Mouse (Mus musculus): ENCODE measurements around the gene R3hdm4. TPM values are rescaled to one million over a fixed set of nuclear protein-coding genes. Genes with fewer than 3 reads are reported as not detected.
"Not testable (repeated sequence)": the region's sequence is repeated elsewhere in the genome, so short reads cannot be mapped to it uniquely, and the experiment has no call there.

Gene R3hdm4
- total and polyA plus RNA-seq, 3 experiments: 82.4 to 123 (median 85.6) TPM

DNA sequence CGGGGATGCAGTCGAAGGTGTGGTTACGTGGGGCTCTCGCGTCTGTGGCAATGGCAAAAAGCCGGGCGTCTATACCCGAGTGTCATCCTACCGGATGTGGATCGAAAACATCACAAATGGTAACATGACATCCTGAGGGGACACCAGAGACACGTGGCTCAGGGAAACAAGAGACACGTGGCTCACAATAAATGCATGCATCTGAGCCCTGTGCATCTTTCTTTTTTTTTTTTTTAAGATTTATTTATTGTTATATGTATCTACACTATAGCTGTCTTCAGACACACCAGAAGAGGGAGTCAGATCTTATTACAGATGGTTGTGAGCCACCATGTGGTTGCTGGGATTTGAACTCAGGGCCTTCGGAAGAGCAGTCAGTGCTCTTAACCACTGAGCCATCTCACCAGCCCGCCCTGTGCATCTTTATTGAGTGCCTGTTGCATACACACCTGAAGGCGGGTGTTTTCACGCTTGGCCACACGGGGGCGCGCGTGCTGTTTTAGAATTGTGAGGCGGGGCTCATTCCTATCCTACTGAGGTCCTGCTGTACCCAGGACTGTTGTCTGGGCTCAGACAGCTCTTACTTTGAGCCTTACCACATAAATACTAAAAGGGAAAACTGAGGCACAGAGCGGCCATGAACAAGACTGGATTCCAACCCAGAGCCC lies 28.4 kb downstream of the R3hdm4 start:
- H3K9ac ChIP-seq (ENCODE audit: low read depth, low read length); H3K4me3 ChIP-seq; H3K27ac ChIP-seq; H3K79me2 ChIP-seq (replicated peaks; ENCODE audit: control insufficient read depth, insufficient read depth, low read length); H3K36me3 ChIP-seq (ENCODE audit: control insufficient read depth, insufficient read depth, low read length); H3K27me3 ChIP-seq (ENCODE audit: control insufficient read depth, insufficient read depth, low read length); H3K4me1 ChIP-seq (ENCODE audit: control insufficient read depth, insufficient read depth, low read length): not testable (repeated sequence)
- intact Hi-C loops (cut with DNase I): loop anchor here (1.0 to 2.0 kb wide), 2 partner anchors 33 to 66 kb away; no protein-coding TSS in a partner anchor
- 37% methylated on average over 22 of the region's 22 CpGs for whole genome bisulfite sequencing
- peak; percentile 70 to 85 for DNase-seq
- TF ChIP-seq EP300 (IDR thresholded peaks at IDR 0.05; ENCODE audit: insufficient read depth, low read depth, low read length): 0 out of 2 replicates have a peak, but pooled peaks have one; percentile 51
- peak; percentile 85 for TF ChIP-seq CTCF (IDR thresholded peaks at IDR 0.05)

GRCm38 (mm10) chr10:79890670-79891069 lies 30.3 kb downstream of the R3hdm4 start, which contains the start of gene Cfd:
TSS of gene Cfd (plus strand) at chr10:79890853.
- Histone ChIP-seq H3K27ac (no peak within 1 kb of the TSS), H3K36me3 (ENCODE audit: control insufficient read depth, insufficient read depth, low read length) (no peaks in the 10 kb centered on the region), H3K27me3 (ENCODE audit: control insufficient read depth, insufficient read depth, low read length) (no peaks in the 10 kb centered on the region), H3K79me2 (replicated peaks; ENCODE audit: control insufficient read depth, insufficient read depth, low read length) (no peaks in the 10 kb centered on the region), H3K4me1 (ENCODE audit: control insufficient read depth, insufficient read depth, low read length) (no peaks in the 10 kb centered on the region), H3K9ac (ENCODE audit: low read depth, low read length) (no peak within 1 kb of the TSS), H3K4me3 (no peak within 1 kb of the TSS)
- no peak for DNase-seq
- TF ChIP-seq CTCF (IDR thresholded peaks at IDR 0.05) (no peak), POLR2A (IDR thresholded peaks at IDR 0.05; ENCODE audit: insufficient read depth, low read depth, low read length) (no peak), EP300 (IDR thresholded peaks at IDR 0.05; ENCODE audit: insufficient read depth, low read depth, low read length) (no peak)
- intact Hi-C loops (cut with DNase I): no loop called here
- WGBS: 41% methylated on average over 5 of the region's 5 CpGs

- intact Hi-C loops (cut with DNase I): no loop called here
- TF ChIP-seq CTCF (IDR thresholded peaks at IDR 0.05) (no peak), EP300 (IDR thresholded peaks at IDR 0.05; ENCODE audit: insufficient read depth, low read depth, low read length) (no peak), POLR2A (IDR thresholded peaks at IDR 0.05; ENCODE audit: insufficient read depth, low read depth, low read length) (no peak)
- DNase-seq: no peak
- Histone ChIP-seq H3K4me1 (ENCODE audit: control insufficient read depth, insufficient read depth, low read length) (no peaks in the 10 kb centered on the region), H3K27ac (no peak overlapping the region), H3K4me3 (no peak overlapping the region), H3K9ac (ENCODE audit: low read depth, low read length) (no peak overlapping the region), H3K36me3 (ENCODE audit: control insufficient read depth, insufficient read depth, low read length) (no peaks in the 10 kb centered on the region), H3K79me2 (replicated peaks; ENCODE audit: control insufficient read depth, insufficient read depth, low read length) (no peaks in the 10 kb centered on the region), H3K27me3 (ENCODE audit: control insufficient read depth, insufficient read depth, low read length) (no peaks in the 10 kb centered on the region)
- WGBS: 43% methylated on average over 2 of the region's 2 CpGs
Measured at GRCm38 (mm10) chr10:79889386-79889785, 31.6 kb downstream of the R3hdm4 start.

- 82% methylated on average over 8 of the region's 8 CpGs for WGBS
- no peak overlapping the region for H3K9ac ChIP-seq (ENCODE audit: low read depth, low read length)
- intact Hi-C loops (cut with DNase I): no loop called here
- H3K79me2 ChIP-seq (replicated peaks; ENCODE audit: control insufficient read depth, insufficient read depth, low read length): no peaks in the 10 kb centered on the region
- no peaks in the 10 kb centered on the region for H3K27me3 ChIP-seq (ENCODE audit: control insufficient read depth, insufficient read depth, low read length)
- no peak overlapping the region for H3K27ac ChIP-seq
- no peak for DNase-seq
- H3K4me3 ChIP-seq: no peak overlapping the region
- no peaks in the 10 kb centered on the region for H3K36me3 ChIP-seq (ENCODE audit: control insufficient read depth, insufficient read depth, low read length)
- TF ChIP-seq CTCF (IDR thresholded peaks at IDR 0.05): no peak
- TF ChIP-seq POLR2A (IDR thresholded peaks at IDR 0.05; ENCODE audit: insufficient read depth, low read depth, low read length): no peak
- no peak for TF ChIP-seq EP300 (IDR thresholded peaks at IDR 0.05; ENCODE audit: insufficient read depth, low read depth, low read length)
- no peaks in the 10 kb centered on the region for H3K4me1 ChIP-seq (ENCODE audit: control insufficient read depth, insufficient read depth, low read length)
Measured at GRCm38 (mm10) chr10:79886611-79887010, 34.4 kb downstream of the R3hdm4 start.

GRCm38 (mm10) chr10:79886054-79886453 lies 35.0 kb downstream of the R3hdm4 start, which contains the start of gene Elane:
TSS of gene Elane (plus strand) at chr10:79886247.
- no peak for TF ChIP-seq CTCF (IDR thresholded peaks at IDR 0.05)
- intact Hi-C loops (cut with DNase I): no loop called here
- Histone ChIP-seq H3K36me3 (ENCODE audit: control insufficient read depth, insufficient read depth, low read length) (no peaks in the 10 kb centered on the region), H3K4me3 (no peak within 1 kb of the TSS), H3K4me1 (ENCODE audit: control insufficient read depth, insufficient read depth, low read length) (no peaks in the 10 kb centered on the region), H3K27ac (no peak within 1 kb of the TSS), H3K9ac (ENCODE audit: low read depth, low read length) (no peak within 1 kb of the TSS), H3K27me3 (ENCODE audit: control insufficient read depth, insufficient read depth, low read length) (no peaks in the 10 kb centered on the region), H3K79me2 (replicated peaks; ENCODE audit: control insufficient read depth, insufficient read depth, low read length) (no peaks in the 10 kb centered on the region)
- DNase-seq: no peak
- 73% methylated on average over 6 of the region's 6 CpGs for WGBS

GRCm38 (mm10) chr10:79884938-79885337 lies 36.1 kb downstream of the R3hdm4 start:
- H3K4me3 ChIP-seq; H3K36me3 ChIP-seq (ENCODE audit: control insufficient read depth, insufficient read depth, low read length); H3K79me2 ChIP-seq (replicated peaks; ENCODE audit: control insufficient read depth, insufficient read depth, low read length); H3K9ac ChIP-seq (ENCODE audit: low read depth, low read length); H3K4me1 ChIP-seq (ENCODE audit: control insufficient read depth, insufficient read depth, low read length); H3K27me3 ChIP-seq (ENCODE audit: control insufficient read depth, insufficient read depth, low read length); H3K27ac ChIP-seq; DNase-seq: not testable (repeated sequence)
- intact Hi-C loops (cut with DNase I): loop anchor here (5.0 kb wide), 1 partner anchor 53 kb away; no protein-coding TSS in a partner anchor
- WGBS: 52% methylated on average over 3 of the region's 3 CpGs

Measured in heart, adult 2 months (tissue).